Mouse (Mus musculus) heart, adult 2 months (tissue): ENCODE data around the gene Homer1.

Source experiments
- CTCF ChIP-seq: fragments of 200-600 bp; IDR thresholded peaks from 2 replicates; pipeline ENCODE4 v1.8.1; 2022; ENCODE audit warnings: antibody characterized with exemption, mild to moderate bottlenecking, moderate library complexity
- EP300 ChIP-seq: fragments of 200-500 bp; IDR thresholded peaks from 2 replicates; pipeline ENCODE4 v1.6.1; 2011; ENCODE audit warnings: low read depth, low read length, control low read depth; ENCODE audit not compliant: insufficient read depth
- POLR2A ChIP-seq: fragments of 200-500 bp; IDR thresholded peaks from 2 replicates; pipeline ENCODE4 v1.6.1; 2011; ENCODE audit warnings: mild to moderate bottlenecking, low read depth, low read length, control low read depth; ENCODE audit not compliant: insufficient read depth

- TF ChIP-seq CTCF: peak; percentile 22; the same call in 1 of the 2 replicates
- TF ChIP-seq POLR2A: no peak
- TF ChIP-seq EP300: no peak
Observed at GRCm38 (mm10) chr13:93305149-93305548, 5.7 kb downstream of the Homer1 start.
